Mouse (Mus musculus): ENCODE measurements around the gene Eps8l1.

DNA sequence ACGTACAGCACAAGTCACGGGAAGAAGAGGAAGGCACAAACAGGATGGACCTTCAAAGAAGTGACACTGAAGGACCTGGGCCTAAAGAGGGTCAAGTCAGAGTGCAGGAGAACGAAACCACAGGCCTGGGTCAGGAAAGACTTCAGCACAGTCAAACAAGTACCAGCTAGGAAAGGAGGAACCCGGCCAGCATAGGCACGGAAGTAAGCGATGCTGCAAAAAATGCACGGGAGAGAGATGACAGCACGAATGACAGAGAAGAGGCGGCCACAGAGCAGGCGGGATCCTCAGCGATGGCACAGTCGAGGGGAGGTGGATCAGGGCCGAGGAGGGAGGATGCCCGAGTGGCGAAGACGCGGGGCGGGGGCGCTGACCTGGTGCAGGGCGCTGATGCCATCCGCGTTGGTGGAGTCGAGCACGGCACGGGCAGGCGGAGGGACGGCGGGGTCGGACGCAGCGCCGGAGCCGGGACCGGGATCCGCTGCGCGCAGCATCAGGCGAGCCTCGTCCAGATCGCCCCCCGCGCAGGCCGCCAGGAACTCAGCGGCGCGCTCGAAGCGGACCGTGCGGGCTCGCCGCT lies 40.5 kb downstream of the Eps8l1 start:
- no peak for TF ChIP-seq POLR2A (IDR thresholded peaks at IDR 0.05; ENCODE audit: low read depth, low read length)
- no peak for TF ChIP-seq CTCF (IDR thresholded peaks at IDR 0.05; ENCODE audit: extremely low read depth, insufficient read length, insufficient replicate concordance, low read depth, low read length)
